Mouse (Mus musculus): ENCODE data around the gene Vps11.

GRCm38 (mm10) chr9:44347166-44347565 is 14.3 kb downstream of the Vps11 start:
- TF ChIP-seq CTCF (IDR thresholded peaks at IDR 0.05; ENCODE audit: low read depth) = no peak
- no peak for TF ChIP-seq EP300 (IDR thresholded peaks at IDR 0.05; ENCODE audit: low read depth)
